Comparison of ENCODE assay signal across 9 mouse cellular contexts in the genomic region with DNA sequence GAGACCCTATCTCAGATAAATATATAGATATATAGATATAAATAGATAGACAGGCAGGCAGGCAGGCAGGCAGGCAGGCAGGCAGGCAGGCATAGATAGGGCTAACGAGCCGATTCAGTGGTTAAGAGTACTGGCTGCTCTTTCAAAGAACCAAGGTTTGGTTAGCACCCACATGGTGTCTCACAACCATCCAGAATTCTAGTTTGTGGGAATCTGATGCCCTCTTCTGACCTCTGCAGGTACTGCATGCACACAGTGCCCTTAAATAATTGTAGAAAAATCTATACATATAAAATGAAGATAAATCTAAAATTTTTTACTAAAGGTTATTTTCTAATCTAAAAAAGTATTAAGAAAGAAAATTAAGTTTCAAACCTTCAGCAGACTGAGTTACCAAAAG. TPM values are rescaled to one million over a fixed set of nuclear protein-coding genes. Genes with fewer than 3 reads are reported as not detected.
DNase-seq lines count a peak whose midpoint lies in the region; ATAC-seq and TF ChIP-seq lines count a peak whose summit lies in the region.
"Had no signal": no experiment of that assay in that cellular context is flagged by ENCODE, and none has a peak within 500 bp of the region (broad histone marks: within the 10 kb centered on the region; RNA-seq: fewer than 3 reads in every experiment).

No protein-coding gene starts in this region.

- no peak for ATAC-seq in frontal cortex, adult (ENCODE audit: low TSS enrichment)

- no peak for TF ChIP-seq POLR2A in kidney, adult 2 months (IDR thresholded peaks at IDR 0.05; ENCODE audit: low read depth, low read length)
- TF ChIP-seq POLR2A in CH12.LX (IDR thresholded peaks at IDR 0.05; ENCODE audit: low read depth, low read length) = no peak

- TF ChIP-seq EP300 in CH12.LX (IDR thresholded peaks at IDR 0.05; ENCODE audit: low read length) = no peak

- no peak overlapping the region for H3K9ac ChIP-seq in CH12.LX (ENCODE audit: insufficient read depth, low read depth)
- H3K9ac ChIP-seq: embryonic facial prominence, embryonic 12.5 days had no signal

- H3K4me1 ChIP-seq in kidney, adult 2 months (ENCODE audit: control insufficient read depth, insufficient read depth, low read length) = no peaks in the 10 kb centered on the region
- H3K4me1 ChIP-seq in CH12.LX (ENCODE audit: control insufficient read depth in 1 of 2, insufficient read depth in 2 of 2) = no peaks in the 10 kb centered on the region
- H3K4me1 ChIP-seq in embryonic facial prominence, embryonic 10.5 days = no peaks in the 10 kb centered on the region
- H3K4me1 ChIP-seq: embryonic facial prominence, embryonic 12.5 days had no signal

- in situ Hi-C loops in CH12.LX (cut with MboI; ENCODE audit: low pct_ligation_motif_present, low pct_unique_long_range_greater_than_20kb, low sequenced_read_pairs) = no loop called here

- H3K4me3 ChIP-seq in kidney, adult 2 months (ENCODE audit: insufficient read depth, low read depth, low read length) = no peak overlapping the region
- no peak overlapping the region for H3K4me3 ChIP-seq in CH12.LX (replicated peaks in 1 of 3; ENCODE audit: low read depth in 2 of 3, low read length in 2 of 3, poor library complexity in 1 of 3)
- H3K4me3 ChIP-seq in embryonic facial prominence, embryonic 10.5 days = no peak overlapping the region
- H3K4me3 ChIP-seq: embryonic facial prominence, embryonic 12.5 days had no signal

- dilution Hi-C loops in CH12.LX (cut with MboI; ENCODE audit: extremely low pct_ligation_motif_present, extremely low pct_unique_long_range_greater_than_20kb, low sequenced_read_pairs) = no loop called here

- peak; percentile 53 for TF ChIP-seq RAD21 in CH12.LX (IDR thresholded peaks at IDR 0.05; ENCODE audit: low read depth, low read length)

- peaks cover 1% of the 10 kb centered on the region for H3K36me3 ChIP-seq in kidney, adult 2 months (ENCODE audit: control insufficient read depth, insufficient read depth, low read length)
- H3K36me3 ChIP-seq in CH12.LX (replicated peaks in 1 of 2; ENCODE audit: control insufficient read depth in 1 of 2, insufficient read depth in 1 of 2, low read length in 1 of 2) = peaks cover 51 to 75% of the 10 kb centered on the region in 2 experiments
- peaks cover 82% of the 10 kb centered on the region for H3K36me3 ChIP-seq in embryonic facial prominence, embryonic 10.5 days (replicated peaks)

- 0 out of 2 replicates have a peak, but pooled peaks have one; percentile 24 for TF ChIP-seq CTCF in kidney, adult 2 months (conservative IDR thresholded peaks at IDR 0.05; ENCODE audit: insufficient read depth, insufficient read length, low read depth, low read length)
- peak; percentile 34 to 61; a peak in 2 of 4 replicates for TF ChIP-seq CTCF in CH12.LX (conservative IDR thresholded peaks at IDR 0.05 in 1 of 2, IDR thresholded peaks at IDR 0.05 in 1 of 2; ENCODE audit: low read depth in 2 of 2, low read length in 2 of 2)

- H3K27me3 ChIP-seq in kidney, adult 2 months (replicated peaks; ENCODE audit: control insufficient read depth, insufficient read depth, low read length) = no peaks in the 10 kb centered on the region
- no peaks in the 10 kb centered on the region for H3K27me3 ChIP-seq in CH12.LX (replicated peaks)
- H3K27me3 ChIP-seq in embryonic facial prominence, embryonic 10.5 days (replicated peaks; ENCODE audit: low read depth, poor library complexity, severe bottlenecking) = no peaks in the 10 kb centered on the region
- H3K27me3 ChIP-seq: embryonic facial prominence, embryonic 12.5 days had no signal

- H3K27ac ChIP-seq in kidney, adult 2 months (ENCODE audit: insufficient read depth, low read depth, low read length) = no peak overlapping the region
- no peak overlapping the region for H3K27ac ChIP-seq in CH12.LX (ENCODE audit: insufficient read depth, low read depth)
- no peak overlapping the region for H3K27ac ChIP-seq in embryonic facial prominence, embryonic 10.5 days (replicated peaks)
- H3K27ac ChIP-seq: embryonic facial prominence, embryonic 12.5 days had no signal

- H3K4me2 ChIP-seq in CH12.LX (ENCODE audit: insufficient read depth, low read depth, poor library complexity, severe bottlenecking) = no peak overlapping the region
- H3K4me2 ChIP-seq: embryonic facial prominence, embryonic 12.5 days had no signal

- no peak for DNase-seq in kidney, adult 2 months
- DNase-seq in kidney, adult 9 months = no peak
- peak; percentile 63 for DNase-seq in 416B (ENCODE audit: low read depth)
- peak; percentile 40 for DNase-seq in CH12.LX (ENCODE audit: extremely low read depth)
- peak; percentile 18 for DNase-seq in embryonic facial prominence, embryonic 10.5 days (ENCODE audit: low spot score)
- DNase-seq in ovary, postnatal 36 days (ENCODE audit: low spot score) = no peak
- DNase-seq in urinary bladder, adult 2 months (ENCODE audit: low spot score) = no peak

- no peaks in the 10 kb centered on the region for H3K79me2 ChIP-seq in CH12.LX (replicated peaks; ENCODE audit: control insufficient read depth, extremely low read depth, insufficient read depth, poor library complexity, severe bottlenecking)

- WGBS in kidney, adult 2 months = 77% methylated on average over 2 of the region's 2 CpGs
- WGBS in embryonic facial prominence, embryonic 10.5 days = 68% methylated on average over 2 of the region's 2 CpGs

- H3K9me3 ChIP-seq in CH12.LX (replicated peaks; ENCODE audit: low read length) = no peaks in the 10 kb centered on the region
- H3K9me3 ChIP-seq in embryonic facial prominence, embryonic 10.5 days = no peaks in the 10 kb centered on the region
- H3K9me3 ChIP-seq: embryonic facial prominence, embryonic 12.5 days had no signal

TF ChIP-seq in CH12.LX, 34 proteins besides CTCF, POLR2A, EP300 and RAD21:
- TF ChIP-seq IRF4 (IDR thresholded peaks at IDR 0.05; ENCODE audit: low read depth, low read length) (no peak), MYC (IDR thresholded peaks at IDR 0.05; ENCODE audit: low read depth, low read length) (0 out of 2 replicates have a peak, but pooled peaks have one; percentile 18), ETS1 (conservative IDR thresholded peaks at IDR 0.05; ENCODE audit: low read depth, low read length) (no peak), GABPA (IDR thresholded peaks at IDR 0.05; ENCODE audit: insufficient replicate concordance, low read depth, low read length) (no peak), PAX5 (IDR thresholded peaks at IDR 0.05; ENCODE audit: low read length) (no peak), BHLHE40 (IDR thresholded peaks at IDR 0.05; ENCODE audit: low read depth, low read length) (no peak), CHD1 (IDR thresholded peaks at IDR 0.05; ENCODE audit: low read depth, low read length) (no peak), ZNF384 (IDR thresholded peaks at IDR 0.05; ENCODE audit: low read depth, low read length) (no peak), SMC3 (IDR thresholded peaks at IDR 0.05; ENCODE audit: low read depth, low read length) (peak; percentile 15; the same call in 1 of the 2 replicates), JUND (conservative IDR thresholded peaks at IDR 0.05; ENCODE audit: low read depth, low read length) (no peak), TBP (conservative IDR thresholded peaks at IDR 0.05; ENCODE audit: low read depth, low read length) (no peak)

RNA-seq across cellular contexts. Expression of gene Vps33a, which starts 45.7 kb away (rescaled TPM):
- 22.6 and 24.1 TPM in 2 replicates for polyA plus RNA-seq in kidney, adult 2 months (2012; rRNA removed)
- total RNA-seq in CH12.LX (2012; rRNA removed) (21.0 and 24.8 TPM in 2 replicates), CH12.LX (2014; rRNA removed) (17.0 and 17.1 TPM in 2 replicates)
- 27.8 and 30.6 TPM in 2 replicates for polyA plus RNA-seq in CH12.LX (2012; ENCODE audit: insufficient read length, low read depth)
- polyA plus RNA-seq in embryonic facial prominence, embryonic 10.5 days (2016; fragmentation: Nextera tagmentation; extraction: Ambion mirVana) = 28.1 and 32.0 TPM in 2 replicates
- polyA plus RNA-seq in urinary bladder, adult 2 months (2012; rRNA removed) = 14.6 and 17.7 TPM in 2 replicates

Comparison
In these comparisons a context has a peak if more than half of its experiments do, and no peak if none do; other contexts are left out.
1. DNase-seq: peak in 416B (single experiment), CH12.LX (single experiment) and embryonic facial prominence, embryonic 10.5 days (single experiment); none in kidney, adult 2 months (single experiment), kidney, adult 9 months (single experiment), ovary, postnatal 36 days (single experiment) and urinary bladder, adult 2 months (single experiment).